Mouse (Mus musculus) brown adipose tissue, adult 24 weeks (tissue): ENCODE measurements around the gene Meis1. TPM values are rescaled to one million over a fixed set of nuclear protein-coding genes. Genes with fewer than 3 reads are reported as not detected.

Experiments
- H3K27ac ChIP-seq: fragments of 200-500 bp; replicated peaks from 2 replicates; pipeline ENCODE4 v1.5.1; 2012; ENCODE audit warnings: low read depth, mild to moderate bottlenecking, low read length
- H3K4me1 ChIP-seq: fragments of 200-500 bp; 2 replicates; pipeline ENCODE4 v1.6.1; 2012; ENCODE audit warnings: low read length, mixed read lengths; ENCODE audit not compliant: control insufficient read depth, insufficient read depth, insufficient read length
- H3K4me3 ChIP-seq: fragments of 200-500 bp; 2 replicates; pipeline ENCODE4 v1.5.1; 2012; ENCODE audit warnings: low read depth, mild to moderate bottlenecking, low read length, moderate library complexity; ENCODE audit not compliant: insufficient read depth
- polyA plus RNA-seq: library from polyadenylated mRNA; stranded (reverse); fragments of >200 nt; gene quantifications from 2 replicates; pipeline ENCODE4 v1.2.4, GENCODE M21; 2012; ENCODE audit not compliant: missing spikeins, insufficient read depth, insufficient read length

Gene Meis1
- polyA plus RNA-seq, 1 experiment: 5.1 TPM

GRCm38 (mm10) chr11:18983813-18984212 lies 35.0 kb downstream of the Meis1 start:
- no peak overlapping the region for H3K4me3 ChIP-seq
- no peaks in the 10 kb centered on the region for H3K4me1 ChIP-seq
- no peak overlapping the region for H3K27ac ChIP-seq

- H3K4me3 ChIP-seq: no peak overlapping the region
- H3K27ac ChIP-seq: no peak overlapping the region
- H3K4me1 ChIP-seq: no peaks in the 10 kb centered on the region
These were observed 35.5 kb downstream of the Meis1 start for GRCm38 (mm10) chr11:18983294-18983693.

GRCm38 (mm10) chr11:18982331-18982730 lies 36.5 kb downstream of the Meis1 start:
- H3K27ac ChIP-seq: no peak overlapping the region
- no peaks in the 10 kb centered on the region for H3K4me1 ChIP-seq
- H3K4me3 ChIP-seq: no peak overlapping the region

GRCm38 (mm10) chr11:18981367-18981766 lies 37.4 kb downstream of the Meis1 start:
- no peak overlapping the region for H3K27ac ChIP-seq
- H3K4me3 ChIP-seq: no peak overlapping the region
- H3K4me1 ChIP-seq: no peaks in the 10 kb centered on the region

- Histone ChIP-seq H3K27ac (no peak overlapping the region), H3K4me3 (no peak overlapping the region), H3K4me1 (no peaks in the 10 kb centered on the region)
These were observed 38.2 kb downstream of the Meis1 start for GRCm38 (mm10) chr11:18980615-18981014.

- Histone ChIP-seq H3K27ac (no peak overlapping the region), H3K4me1 (no peaks in the 10 kb centered on the region; the same call in 1 of the 2 replicates), H3K4me3 (no peak overlapping the region)
These were observed 43.7 kb downstream of the Meis1 start for GRCm38 (mm10) chr11:18975087-18975486.

- Histone ChIP-seq H3K4me3 (no peak overlapping the region), H3K27ac (no peak overlapping the region), H3K4me1 (no peaks in the 10 kb centered on the region; the same call in 1 of the 2 replicates)
These were observed 45.0 kb downstream of the Meis1 start for GRCm38 (mm10) chr11:18973808-18974207.

GRCm38 (mm10) chr11:18972968-18973367 lies 45.8 kb downstream of the Meis1 start:
- Histone ChIP-seq H3K4me1 (no peaks in the 10 kb centered on the region; the same call in 1 of the 2 replicates), H3K27ac (no peak overlapping the region), H3K4me3 (no peak overlapping the region)

- Histone ChIP-seq H3K4me1 (no peaks in the 10 kb centered on the region; the same call in 1 of the 2 replicates), H3K27ac (no peak overlapping the region), H3K4me3 (no peak overlapping the region)
These were observed 47.2 kb downstream of the Meis1 start for GRCm38 (mm10) chr11:18971551-18971950.

GRCm38 (mm10) chr11:18969920-18970336 lies 48.9 kb downstream of the Meis1 start:
- no peak overlapping the region for H3K4me3 ChIP-seq
- no peaks in the 10 kb centered on the region for H3K4me1 ChIP-seq
- no peak overlapping the region for H3K27ac ChIP-seq

GRCm38 (mm10) chr11:18964418-18964817 lies 54.4 kb downstream of the Meis1 start:
- H3K4me1 ChIP-seq: no peaks in the 10 kb centered on the region
- no peak overlapping the region for H3K27ac ChIP-seq
- H3K4me3 ChIP-seq: no peak overlapping the region

- Histone ChIP-seq H3K4me3 (no peak overlapping the region), H3K27ac (no peak overlapping the region), H3K4me1 (no peaks in the 10 kb centered on the region)
These were observed 55.3 kb downstream of the Meis1 start for GRCm38 (mm10) chr11:18963202-18964136.

- no peak overlapping the region for H3K4me3 ChIP-seq
- peaks cover 10% of the 10 kb centered on the region for H3K4me1 ChIP-seq
- no peak overlapping the region for H3K27ac ChIP-seq
These were observed 59.3 kb downstream of the Meis1 start for GRCm38 (mm10) chr11:18959465-18959864.

- Histone ChIP-seq H3K4me3 (no peak overlapping the region), H3K27ac (0 out of 2 replicates have a peak overlapping the region, but pooled peaks have one; percentile 9), H3K4me1 (peaks cover 10% of the 10 kb centered on the region)
These were observed 60.7 kb downstream of the Meis1 start for GRCm38 (mm10) chr11:18957805-18958770.
